Mouse (Mus musculus): Measurements from ENCODE around the gene Fut7.

DNA sequence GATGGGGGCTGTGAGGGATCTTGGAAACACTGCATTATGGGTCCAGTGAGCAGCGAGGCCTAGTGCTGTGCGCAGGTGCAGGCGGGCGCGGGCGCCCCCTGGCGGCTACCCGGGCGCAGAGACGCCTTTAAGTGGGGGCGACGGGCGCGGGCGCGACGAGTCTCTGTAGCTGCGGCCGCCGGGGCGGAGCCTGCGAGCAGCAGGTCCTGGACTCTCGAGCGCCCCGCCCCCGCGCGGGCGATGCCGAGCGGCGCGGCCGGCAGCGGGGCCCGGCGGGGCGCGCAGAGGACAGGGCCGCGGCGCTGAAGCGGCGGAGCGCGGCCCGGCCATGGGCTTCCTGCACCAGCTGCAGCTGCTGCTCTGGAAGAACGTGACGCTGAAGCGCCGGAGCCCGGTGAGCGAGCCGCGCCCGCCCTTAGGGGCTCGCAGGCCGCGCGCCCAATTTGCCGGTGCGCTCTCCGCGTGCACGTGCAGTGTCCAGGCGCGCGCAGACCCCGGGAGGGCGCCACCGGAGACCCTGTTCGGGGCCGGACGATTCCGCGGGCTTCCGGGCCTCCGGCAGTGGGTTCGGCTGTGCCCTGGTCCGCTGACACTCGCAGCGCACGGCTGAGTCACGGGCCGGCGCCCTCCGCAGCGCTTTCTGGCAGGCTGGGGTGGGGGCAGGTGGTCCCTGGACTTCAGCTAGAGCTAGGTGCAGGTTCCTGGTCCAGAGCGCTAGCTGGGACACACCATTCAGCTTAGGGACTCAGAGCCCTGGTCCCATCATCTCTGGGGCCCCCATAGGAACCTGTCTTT lies 5.6 kb downstream of the Fut7 start, which contains the start of gene Abca2:
- peak; percentile 87 for TF ChIP-seq CTCF (IDR thresholded peaks at IDR 0.05; ENCODE audit: low read depth)
- no peak for TF ChIP-seq EP300 (IDR thresholded peaks at IDR 0.05; ENCODE audit: low read depth)
